Comparison of ENCODE assay signal across 12 mouse cellular contexts in the genomic region with DNA sequence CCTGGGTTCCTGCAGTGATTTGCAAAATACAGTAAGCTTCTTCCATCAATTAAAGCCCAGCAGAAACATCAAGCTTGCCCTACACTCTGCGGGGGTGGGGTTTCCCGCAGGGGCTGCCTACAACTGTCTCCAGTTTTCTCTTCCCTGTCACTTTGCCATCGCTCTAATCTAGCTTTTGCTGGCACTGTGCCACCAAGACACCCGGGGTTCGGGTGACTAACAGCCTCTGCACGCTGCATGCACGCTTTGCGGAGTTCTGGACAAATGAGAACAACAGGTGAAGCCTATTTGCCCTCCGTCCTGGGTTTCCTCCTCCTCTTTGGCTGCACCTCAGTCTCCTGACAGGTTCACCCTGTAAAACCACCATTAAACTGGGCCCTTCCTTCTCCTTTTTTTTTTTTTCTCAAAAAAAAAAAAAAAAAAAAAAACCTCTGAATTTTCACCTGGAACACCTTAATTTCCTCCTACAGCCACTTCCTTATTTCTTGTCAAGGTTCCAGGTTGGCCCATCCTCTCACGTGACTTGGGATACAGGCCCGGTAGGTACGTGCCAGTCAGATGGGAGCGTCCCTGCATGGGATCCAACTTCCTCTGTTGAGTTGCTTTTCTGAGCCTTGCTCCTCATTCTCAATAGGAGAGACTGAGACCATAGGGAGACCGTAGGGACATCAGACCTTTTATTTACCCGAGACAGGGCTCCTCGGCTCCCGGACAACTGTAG.
DNase-seq lines count a peak whose midpoint lies in the region; ATAC-seq and TF ChIP-seq lines count a peak whose summit lies in the region.
"Had no signal": no experiment of that assay in that cellular context is flagged by ENCODE, and none has a peak within 500 bp of the region (broad histone marks: within the 10 kb centered on the region; RNA-seq: fewer than 3 reads in every experiment).

No protein-coding gene starts in this region.

- H3K9ac ChIP-seq in limb, embryonic 14.5 days (ENCODE audit: low read depth, low read length, severe bottlenecking): no peak overlapping the region
- no peak overlapping the region for H3K9ac ChIP-seq in forebrain, embryonic 14.5 days (ENCODE audit: low read length)

- 72% methylated on average over 17 of the region's 17 CpGs for WGBS in limb, embryonic 14.5 days
- WGBS in limb, embryonic 10.5 days: 87% methylated on average over 17 of the region's 17 CpGs
- 53% methylated on average over 17 of the region's 17 CpGs for WGBS in forebrain, embryonic 14.5 days
- WGBS in midbrain, embryonic 10.5 days: 79% methylated on average over 17 of the region's 17 CpGs

- H3K4me3 ChIP-seq in limb, embryonic 14.5 days (replicated peaks; ENCODE audit: low read length): no peak overlapping the region
- H3K4me3 ChIP-seq in limb, embryonic 10.5 days: no peak overlapping the region
- H3K4me3 ChIP-seq in forebrain, embryonic 14.5 days (ENCODE audit: low read depth, low read length): no peak overlapping the region
- H3K4me3 ChIP-seq in midbrain, embryonic 10.5 days: peak overlapping the region; percentile 21; the same call in 1 of the 2 replicates
- H3K4me3 ChIP-seq: left cerebral cortex, adult 2 months had no signal

- no peaks in the 10 kb centered on the region for H3K36me3 ChIP-seq in limb, embryonic 14.5 days (ENCODE audit: control insufficient read depth, insufficient read depth, low read length)
- no peaks in the 10 kb centered on the region for H3K36me3 ChIP-seq in limb, embryonic 10.5 days
- H3K36me3 ChIP-seq in forebrain, embryonic 14.5 days (ENCODE audit: control insufficient read depth, insufficient read depth, low read length): no peaks in the 10 kb centered on the region
- H3K36me3 ChIP-seq in midbrain, embryonic 10.5 days: no peaks in the 10 kb centered on the region

- no peaks in the 10 kb centered on the region for H3K9me3 ChIP-seq in limb, embryonic 14.5 days (ENCODE audit: control insufficient read depth, low read length)
- H3K9me3 ChIP-seq in limb, embryonic 10.5 days (replicated peaks): no peaks in the 10 kb centered on the region
- H3K9me3 ChIP-seq in forebrain, embryonic 14.5 days (replicated peaks; ENCODE audit: control insufficient read depth, low read length): no peaks in the 10 kb centered on the region
- no peaks in the 10 kb centered on the region for H3K9me3 ChIP-seq in midbrain, embryonic 10.5 days (replicated peaks)

- no peak for TF ChIP-seq POLR2A in limb, embryonic 14.5 days (IDR thresholded peaks at IDR 0.05; ENCODE audit: borderline replicate concordance, extremely low read depth, insufficient read depth, insufficient read length)

- DNase-seq in limb, embryonic 14.5 days (ENCODE audit: low spot score): peak; percentile 56
- no peak for DNase-seq in limb, embryonic 10.5 days (ENCODE audit: low spot score)
- peak; percentile 31 for DNase-seq in Muller cell, postnatal 12 days (ENCODE audit: inconsistent ontology term)
- DNase-seq in forebrain, embryonic 14.5 days (ENCODE audit: low spot score): peak; percentile 74
- no peak for DNase-seq in midbrain, embryonic 10.5 days (ENCODE audit: low spot score)
- DNase-seq in heart, adult 8-10 months (ENCODE audit: low spot score): no peak
- no peak for DNase-seq in cerebellum, adult 9-11 months
- DNase-seq in layer of hippocampus, adult 9-10 months (ENCODE audit: low spot score): no peak
- DNase-seq: adrenal gland, adult 2 months; cerebellum, postnatal 36 days; thymus, postnatal 25 days had no signal

- H3K4me1 ChIP-seq in limb, embryonic 14.5 days (ENCODE audit: control insufficient read depth, insufficient read depth, low read length): peaks cover 12% of the 10 kb centered on the region
- peaks cover 21% of the 10 kb centered on the region for H3K4me1 ChIP-seq in limb, embryonic 10.5 days
- peaks cover 19% of the 10 kb centered on the region for H3K4me1 ChIP-seq in forebrain, embryonic 14.5 days (ENCODE audit: control insufficient read depth, insufficient read depth, low read length)
- peaks cover 36% of the 10 kb centered on the region for H3K4me1 ChIP-seq in midbrain, embryonic 10.5 days

- no peak for ATAC-seq in limb, embryonic 14.5 days (ENCODE audit: low FRiP score, low read depth)
- ATAC-seq in forebrain, embryonic 14.5 days: peak; percentile 52; the same call in 1 of the 2 replicates

- no peak overlapping the region for H3K4me2 ChIP-seq in limb, embryonic 14.5 days (replicated peaks; ENCODE audit: low read depth, low read length, severe bottlenecking)
- no peak overlapping the region for H3K4me2 ChIP-seq in forebrain, embryonic 14.5 days (ENCODE audit: low read length)

- no peaks in the 10 kb centered on the region for H3K27me3 ChIP-seq in limb, embryonic 14.5 days (ENCODE audit: control insufficient read depth, insufficient read depth, low read length)
- H3K27me3 ChIP-seq in limb, embryonic 10.5 days (ENCODE audit: low read depth, poor library complexity, severe bottlenecking): no peaks in the 10 kb centered on the region
- H3K27me3 ChIP-seq in forebrain, embryonic 14.5 days (replicated peaks; ENCODE audit: control insufficient read depth, insufficient read depth, low read length): no peaks in the 10 kb centered on the region
- H3K27me3 ChIP-seq in midbrain, embryonic 10.5 days (ENCODE audit: low read depth, poor library complexity, severe bottlenecking): peaks cover 64% of the 10 kb centered on the region

- H3K27ac ChIP-seq in limb, embryonic 14.5 days (replicated peaks; ENCODE audit: low read depth, low read length): no peak overlapping the region
- no peak overlapping the region for H3K27ac ChIP-seq in limb, embryonic 10.5 days
- H3K27ac ChIP-seq in forebrain, embryonic 14.5 days (ENCODE audit: low read depth, low read length): no peak overlapping the region
- peak overlapping the region; percentile 74 for H3K27ac ChIP-seq in midbrain, embryonic 10.5 days (replicated peaks)
- H3K27ac ChIP-seq: left cerebral cortex, adult 2 months had no signal

Comparison
In these comparisons a context has a peak if more than half of its experiments do, and no peak if none do; other contexts are left out.
1. DNase-seq: peak in limb, embryonic 14.5 days (single experiment), Muller cell, postnatal 12 days (single experiment) and forebrain, embryonic 14.5 days (single experiment); none in limb, embryonic 10.5 days (single experiment), midbrain, embryonic 10.5 days (single experiment), heart, adult 8-10 months (single experiment), cerebellum, adult 9-11 months (single experiment) and layer of hippocampus, adult 9-10 months (single experiment).